In the genomic region with DNA sequence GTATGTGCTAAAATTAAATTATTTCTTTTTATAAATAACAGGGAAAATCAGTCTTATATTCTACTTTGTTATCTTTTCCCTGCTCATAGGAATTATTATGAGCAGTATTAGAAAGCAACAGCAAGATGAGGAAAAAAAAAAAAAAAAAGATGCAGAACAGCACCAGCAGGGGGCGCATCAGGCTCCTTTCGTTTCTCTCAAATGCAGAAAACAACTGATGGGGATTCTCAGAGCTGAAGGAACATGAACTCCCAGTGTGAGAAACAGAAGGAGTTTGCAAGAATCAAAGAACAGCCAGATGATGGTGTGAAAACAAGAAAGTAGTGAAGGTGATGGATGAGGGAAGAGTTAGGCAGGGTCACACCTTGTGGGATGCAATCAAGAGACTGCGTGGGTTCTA, we compare ENCODE assay signal across 8 mouse cellular contexts.
A peak's percentile ranks its signal among the peaks of the same experiment; 100 is the strongest.
DNase-seq lines count a peak whose midpoint lies in the region; ATAC-seq and TF ChIP-seq lines count a peak whose summit lies in the region.
"Had no signal": no experiment of that assay in that cellular context is flagged by ENCODE, and none has a peak within 500 bp of the region (broad histone marks: within the 10 kb centered on the region; RNA-seq: fewer than 3 reads in every experiment).

No protein-coding gene starts in this region.

- no peak overlapping the region for H3K4me3 ChIP-seq in intestine, postnatal 0 days (ENCODE audit: low read depth, low read length)
- H3K4me3 ChIP-seq in intestine, embryonic 15.5 days (replicated peaks): no peak overlapping the region
- no peak overlapping the region for H3K4me3 ChIP-seq in ES-E14 (ENCODE audit: insufficient read depth in 1 of 2, low read depth in 1 of 2, low read length in 2 of 2, poor library complexity in 1 of 2, severe bottlenecking in 1 of 2)
- H3K4me3 ChIP-seq: neural tube, embryonic 12.5 days had no signal

- H3K9me3 ChIP-seq in intestine, postnatal 0 days (ENCODE audit: control insufficient read depth): no peaks in the 10 kb centered on the region
- H3K9me3 ChIP-seq in intestine, embryonic 15.5 days: no peaks in the 10 kb centered on the region
- H3K9me3 ChIP-seq in ES-E14 (ENCODE audit: control insufficient read depth, insufficient read depth, low read depth, low read length): no peaks in the 10 kb centered on the region
- H3K9me3 ChIP-seq: neural tube, embryonic 12.5 days had no signal

- no peak overlapping the region for H3K27ac ChIP-seq in intestine, postnatal 0 days (ENCODE audit: low read depth, low read length)
- no peak overlapping the region for H3K27ac ChIP-seq in intestine, embryonic 15.5 days
- H3K27ac ChIP-seq in ES-E14 (ENCODE audit: insufficient read depth, low read depth, low read length, poor library complexity, severe bottlenecking): no peak overlapping the region
- H3K27ac ChIP-seq: neural tube, embryonic 12.5 days had no signal

- peak; percentile 56 for TF ChIP-seq CTCF in intestine, postnatal 0 days (IDR thresholded peaks at IDR 0.05; ENCODE audit: low read depth)

- H3K27me3 ChIP-seq in intestine, postnatal 0 days (replicated peaks; ENCODE audit: control insufficient read depth, insufficient read depth, low read length): no peaks in the 10 kb centered on the region
- H3K27me3 ChIP-seq in intestine, embryonic 15.5 days (replicated peaks): no peaks in the 10 kb centered on the region
- H3K27me3 ChIP-seq: neural tube, embryonic 12.5 days had no signal

- H3K36me3 ChIP-seq in intestine, postnatal 0 days (ENCODE audit: control insufficient read depth, insufficient read depth): no peaks in the 10 kb centered on the region
- no peaks in the 10 kb centered on the region for H3K36me3 ChIP-seq in intestine, embryonic 15.5 days
- H3K36me3 ChIP-seq in ES-E14 (ENCODE audit: control insufficient read depth, insufficient read depth, low read length, poor library complexity, severe bottlenecking): no peaks in the 10 kb centered on the region
- H3K36me3 ChIP-seq: neural tube, embryonic 12.5 days had no signal

- no peak for ATAC-seq in intestine, postnatal 0 days
- ATAC-seq in intestine, embryonic 15.5 days: no peak

- no peak overlapping the region for H3K9ac ChIP-seq in intestine, postnatal 0 days (ENCODE audit: low read depth, low read length)
- no peak overlapping the region for H3K9ac ChIP-seq in intestine, embryonic 15.5 days
- no peak overlapping the region for H3K9ac ChIP-seq in ES-E14 (ENCODE audit: insufficient read depth, low read depth, low read length, poor library complexity, severe bottlenecking)
- H3K9ac ChIP-seq: neural tube, embryonic 12.5 days had no signal

- H3K4me2 ChIP-seq in intestine, postnatal 0 days (replicated peaks; ENCODE audit: low read depth): no peak overlapping the region
- no peak overlapping the region for H3K4me2 ChIP-seq in intestine, embryonic 15.5 days (replicated peaks)
- H3K4me2 ChIP-seq: neural tube, embryonic 12.5 days had no signal

- H3K4me1 ChIP-seq in intestine, postnatal 0 days (replicated peaks; ENCODE audit: control insufficient read depth, insufficient read depth, low read length): no peaks in the 10 kb centered on the region
- H3K4me1 ChIP-seq in intestine, embryonic 15.5 days (replicated peaks): no peaks in the 10 kb centered on the region
- H3K4me1 ChIP-seq in ES-E14 (ENCODE audit: control insufficient read depth in 2 of 2, insufficient read depth in 2 of 2, low read length in 2 of 2, poor library complexity in 1 of 2): no peaks in the 10 kb centered on the region
- H3K4me1 ChIP-seq: neural tube, embryonic 12.5 days had no signal

- peak; percentile 37 for DNase-seq in 416B (ENCODE audit: low read depth)
- peak; percentile 33 for DNase-seq in ES-E14 (ENCODE audit: low read depth, low spot score)
- peak; percentile 19 for DNase-seq in embryo, embryonic 9.5 days (ENCODE audit: extremely low spot score)
- DNase-seq in lung, postnatal 14 days: peak; percentile 38
- DNase-seq in urinary bladder, postnatal 36 days (ENCODE audit: low spot score in 2 of 2): no peak

- in situ Hi-C loops in ES-E14 (cut with MboI; ENCODE audit: low sequenced_read_pairs in 2 of 2, unreplicated experiment in 2 of 2): loop anchor here in 1 of 2 experiments (25.0 kb wide), 1 partner anchor 351 kb away; no protein-coding TSS in a partner anchor

- 28% methylated on average over 3 of the region's 3 CpGs for WGBS in intestine, postnatal 0 days
- 32% methylated on average over 3 of the region's 3 CpGs for WGBS in intestine, embryonic 15.5 days

TF ChIP-seq in ES-E14, 5 proteins besides CTCF, POLR2A, EP300 and RAD21:
- TF ChIP-seq MAFK (IDR thresholded peaks at IDR 0.05; ENCODE audit: insufficient read depth, low read depth, low read length) (no peak), ZNF384 (IDR thresholded peaks at IDR 0.05; ENCODE audit: low read depth, low read length) (peak; percentile 96), ZC3H11A (IDR thresholded peaks at IDR 0.05; ENCODE audit: borderline replicate concordance, low read depth, low read length) (peak; percentile 32; the same call in 1 of the 2 replicates)

Comparison
In these comparisons a context has a peak if more than half of its experiments do, and no peak if none do; other contexts are left out.
1. DNase-seq: peak in 416B (single experiment), ES-E14 (single experiment), embryo, embryonic 9.5 days (single experiment) and lung, postnatal 14 days (single experiment); none in urinary bladder, postnatal 36 days (0 of 2).